1 mouse cellular context compared by ENCODE assay signal in the genomic region with DNA sequence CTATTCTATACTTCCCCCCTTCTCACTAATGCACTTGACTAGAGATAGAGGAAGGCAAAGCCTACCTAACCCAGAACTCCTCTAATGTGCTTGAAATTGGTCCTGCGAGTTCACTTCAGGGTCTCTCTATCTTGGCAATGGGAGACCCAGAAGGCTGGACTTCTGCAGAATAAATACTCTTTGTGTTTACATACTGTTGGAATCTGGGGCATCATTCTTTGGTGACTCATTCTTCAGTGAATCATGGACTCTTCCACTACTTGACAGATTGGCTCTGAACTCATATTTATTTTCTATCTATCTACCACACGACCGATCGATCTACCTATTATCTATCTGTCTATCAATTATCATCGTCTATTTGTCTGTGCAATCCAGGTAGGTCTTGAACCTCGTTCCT.
TF ChIP-seq lines count a peak whose summit lies in the region.

No protein-coding gene starts in this region.

TF ChIP-seq in CH12.LX, 34 proteins besides CTCF, POLR2A, EP300 and RAD21 (continued from another document):
- TF ChIP-seq PAX5 (IDR thresholded peaks at IDR 0.05; ENCODE audit: low read length) (no peak), SMC3 (IDR thresholded peaks at IDR 0.05; ENCODE audit: low read depth, low read length) (no peak), USF1 (IDR thresholded peaks at IDR 0.05; ENCODE audit: low read depth, low read length) (no peak), TBP (conservative IDR thresholded peaks at IDR 0.05; ENCODE audit: low read depth, low read length) (no peak)
TF ChIP-seq in CH12.LX: peak in this region for 0.
